Mouse (Mus musculus): ENCODE results near the gene Hba-a2. TPM values are rescaled to one million over a fixed set of nuclear protein-coding genes. Genes with fewer than 3 reads are reported as not detected.

Gene Hba-a2
- polyA plus RNA-seq, 1 experiment from 2014 or later = 6,905 TPM

- Histone ChIP-seq H3K4me3 (ENCODE audit: low read length) (no peak overlapping the region), H3K27me3 (ENCODE audit: control insufficient read depth, insufficient read depth, low read length) (no peaks in the 10 kb centered on the region), H3K36me3 (ENCODE audit: control insufficient read depth, insufficient read depth, low read length) (peaks cover 9% of the 10 kb centered on the region), H3K9ac (ENCODE audit: low read depth, low read length) (no peak overlapping the region), H3K4me1 (ENCODE audit: control insufficient read depth, insufficient read depth, low read length) (0 out of 2 replicates have a peak, but pooled peaks cover 7% of the 10 kb centered on the region), H3K9me3 (ENCODE audit: control insufficient read depth, low read length) (no peaks in the 10 kb centered on the region), H3K4me2 (replicated peaks; ENCODE audit: low read depth, low read length) (no peak overlapping the region), H3K27ac (ENCODE audit: low read depth, low read length) (no peak overlapping the region)
- no peak for ATAC-seq (ENCODE audit: low FRiP score, low TSS enrichment)
- 87% methylated on average over 3 of the region's 3 CpGs for WGBS
These were observed 31.1 kb upstream of the Hba-a2 start for GRCm38 (mm10) chr11:32265117-32265738.

DNA sequence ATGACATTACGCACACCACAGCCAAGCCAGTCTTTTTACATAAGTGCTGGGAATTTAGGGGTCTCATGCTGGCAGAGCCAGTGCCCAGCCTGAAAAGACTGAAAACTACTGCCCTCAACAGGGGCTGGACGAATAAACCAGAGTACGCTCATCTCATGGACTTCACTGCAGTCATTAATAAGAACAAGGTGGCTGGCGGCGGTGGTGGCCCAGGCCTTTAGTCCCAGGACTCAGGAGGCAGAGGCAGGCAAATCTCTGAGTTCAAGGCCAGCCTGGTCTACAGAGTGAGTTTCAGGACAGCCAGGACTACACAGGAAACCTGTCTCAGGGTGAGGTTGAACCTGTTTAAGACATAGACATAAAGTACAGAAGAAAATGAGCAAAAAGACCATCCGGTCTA lies 30.1 kb upstream of the Hba-a2 start:
- no peaks in the 10 kb centered on the region for H3K9me3 ChIP-seq (ENCODE audit: control insufficient read depth, low read length)
- no peak for ATAC-seq (ENCODE audit: low FRiP score, low TSS enrichment)
- no peak overlapping the region for H3K27ac ChIP-seq (ENCODE audit: low read depth, low read length)
- no peaks in the 10 kb centered on the region for H3K36me3 ChIP-seq (ENCODE audit: control insufficient read depth, insufficient read depth, low read length)
- WGBS = 93% methylated on average over 6 of the region's 6 CpGs
- H3K4me1 ChIP-seq (ENCODE audit: control insufficient read depth, insufficient read depth, low read length) = 0 out of 2 replicates have a peak, but pooled peaks cover 7% of the 10 kb centered on the region
- H3K4me2 ChIP-seq (replicated peaks; ENCODE audit: low read depth, low read length) = no peak overlapping the region
- no peaks in the 10 kb centered on the region for H3K27me3 ChIP-seq (ENCODE audit: control insufficient read depth, insufficient read depth, low read length)
- no peak overlapping the region for H3K9ac ChIP-seq (ENCODE audit: low read depth, low read length)
- no peak overlapping the region for H3K4me3 ChIP-seq (ENCODE audit: low read length)

DNA sequence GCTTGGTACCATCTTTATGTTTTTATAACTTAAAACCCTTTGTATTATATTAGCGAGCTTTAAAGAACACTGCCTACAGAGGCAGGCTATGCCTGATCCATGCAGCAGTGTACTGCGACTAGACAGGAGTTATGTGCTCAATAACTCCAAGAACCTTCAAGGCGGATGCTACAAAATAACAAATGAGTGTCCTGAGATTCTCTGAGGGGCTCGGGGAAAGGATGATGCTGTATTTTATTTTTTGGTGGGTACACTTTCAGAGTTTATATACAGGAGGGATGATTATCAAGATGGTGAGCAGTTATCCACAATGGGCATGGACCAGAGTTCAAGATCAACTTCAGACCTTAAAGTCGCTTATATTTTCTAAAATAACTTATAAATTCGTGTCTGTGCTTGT lies 29.5 kb upstream of the Hba-a2 start:
- Histone ChIP-seq H3K4me2 (replicated peaks; ENCODE audit: low read depth, low read length) (peak overlapping the region; percentile 62), H3K4me1 (ENCODE audit: control insufficient read depth, insufficient read depth, low read length) (0 out of 2 replicates have a peak, but pooled peaks cover 7% of the 10 kb centered on the region), H3K27ac (ENCODE audit: low read depth, low read length) (peak overlapping the region; percentile 84), H3K36me3 (ENCODE audit: control insufficient read depth, insufficient read depth, low read length) (no peaks in the 10 kb centered on the region), H3K9me3 (ENCODE audit: control insufficient read depth, low read length) (no peaks in the 10 kb centered on the region), H3K27me3 (ENCODE audit: control insufficient read depth, insufficient read depth, low read length) (0 out of 2 replicates have a peak, but pooled peaks cover 2% of the 10 kb centered on the region), H3K9ac (ENCODE audit: low read depth, low read length) (peak overlapping the region; percentile 81), H3K4me3 (ENCODE audit: low read length) (peak overlapping the region; percentile 61)
- no peak for ATAC-seq (ENCODE audit: low FRiP score, low TSS enrichment)
- whole genome bisulfite sequencing = 24% methylated on average over 6 of the region's 6 CpGs

DNA sequence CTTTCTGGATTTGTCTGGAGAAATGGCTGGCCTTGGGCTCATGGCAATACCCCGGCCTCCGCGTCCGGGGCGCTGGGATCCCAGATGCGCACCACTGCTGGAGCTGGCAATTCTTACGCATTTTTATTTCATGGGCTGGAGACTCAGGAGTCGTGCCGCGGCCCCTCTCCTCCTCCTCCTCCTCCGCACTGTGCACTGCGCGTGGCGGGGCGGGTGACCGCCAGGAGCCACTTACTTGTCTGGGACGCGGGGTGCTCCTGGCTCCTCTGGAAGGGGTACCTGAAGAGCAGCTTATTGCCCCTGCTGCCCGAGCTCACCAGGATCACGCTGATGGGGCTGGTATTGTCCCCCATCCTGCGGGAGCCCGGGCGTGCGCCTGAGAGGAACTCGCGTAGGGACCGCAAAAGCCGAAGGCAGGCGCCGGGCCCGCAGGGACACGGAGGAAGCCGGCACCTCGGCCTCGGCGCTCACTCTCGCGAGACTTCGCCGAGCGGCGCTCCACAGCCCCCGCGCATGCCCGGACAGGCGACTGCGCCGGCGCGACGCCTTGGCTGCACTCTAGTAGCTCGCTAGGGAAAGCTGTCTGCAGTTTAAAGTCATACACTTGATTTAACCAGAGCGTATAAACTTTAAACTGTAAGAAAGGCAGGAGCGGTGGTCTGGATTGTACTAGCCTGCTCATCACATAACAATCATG lies 29.0 kb upstream of the Hba-a2 start, which contains the start of gene Nprl3:
Gene Nprl3 (minus strand): TSS at position 520 of the 697 bp plus-strand sequence.
- Histone ChIP-seq H3K9me3 (ENCODE audit: control insufficient read depth, low read length) (no peaks in the 10 kb centered on the region), H3K4me3 (ENCODE audit: low read length) (peak within 1 kb of the TSS; percentile 61), H3K36me3 (ENCODE audit: control insufficient read depth, insufficient read depth, low read length) (no peaks in the 10 kb centered on the region), H3K4me1 (ENCODE audit: control insufficient read depth, insufficient read depth, low read length) (0 out of 2 replicates have a peak, but pooled peaks cover 7% of the 10 kb centered on the region), H3K27ac (ENCODE audit: low read depth, low read length) (peak within 1 kb of the TSS; percentile 84), H3K4me2 (replicated peaks; ENCODE audit: low read depth, low read length) (peak within 1 kb of the TSS; percentile 62), H3K9ac (ENCODE audit: low read depth, low read length) (peak within 1 kb of the TSS; percentile 81), H3K27me3 (ENCODE audit: control insufficient read depth, insufficient read depth, low read length) (0 out of 2 replicates have a peak, but pooled peaks cover 2% of the 10 kb centered on the region)
- WGBS = under 1% methylated on average over 54 of the region's 54 CpGs
- ATAC-seq (ENCODE audit: low FRiP score, low TSS enrichment) = peak; percentile 99

DNA sequence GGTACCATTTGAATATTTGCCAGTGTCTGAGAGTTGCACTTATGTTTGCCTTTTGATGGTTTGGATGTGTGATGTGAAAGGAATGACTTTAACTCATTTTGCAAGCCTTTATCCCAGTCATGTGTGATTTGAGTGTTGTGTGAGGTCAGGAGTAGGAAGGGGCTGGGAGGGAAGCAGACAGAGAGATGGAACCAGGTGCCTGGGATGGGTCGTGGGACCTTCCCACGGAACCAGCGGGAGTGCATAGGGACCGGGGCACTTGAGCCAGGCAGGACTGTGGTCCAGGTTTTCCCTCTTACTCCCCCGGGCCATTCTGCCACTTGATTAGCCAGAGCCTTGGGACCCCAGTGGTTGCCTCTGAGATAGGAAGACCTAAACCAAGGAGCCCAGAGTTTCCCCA lies 28.3 kb upstream of the Hba-a2 start:
- Histone ChIP-seq H3K4me3 (ENCODE audit: low read length) (peak overlapping the region; percentile 61), H3K9ac (ENCODE audit: low read depth, low read length) (peak overlapping the region; percentile 81), H3K27ac (ENCODE audit: low read depth, low read length) (peak overlapping the region; percentile 84), H3K36me3 (ENCODE audit: control insufficient read depth, insufficient read depth, low read length) (no peaks in the 10 kb centered on the region), H3K27me3 (ENCODE audit: control insufficient read depth, insufficient read depth, low read length) (0 out of 2 replicates have a peak, but pooled peaks cover 2% of the 10 kb centered on the region), H3K4me1 (ENCODE audit: control insufficient read depth, insufficient read depth, low read length) (0 out of 2 replicates have a peak, but pooled peaks cover 7% of the 10 kb centered on the region), H3K9me3 (ENCODE audit: control insufficient read depth, low read length) (no peaks in the 10 kb centered on the region), H3K4me2 (replicated peaks; ENCODE audit: low read depth, low read length) (peak overlapping the region; percentile 62)
- WGBS = 28% methylated on average over 5 of the region's 5 CpGs
- ATAC-seq (ENCODE audit: low FRiP score, low TSS enrichment) = peak; percentile 7; the same call in 1 of the 2 replicates

DNA sequence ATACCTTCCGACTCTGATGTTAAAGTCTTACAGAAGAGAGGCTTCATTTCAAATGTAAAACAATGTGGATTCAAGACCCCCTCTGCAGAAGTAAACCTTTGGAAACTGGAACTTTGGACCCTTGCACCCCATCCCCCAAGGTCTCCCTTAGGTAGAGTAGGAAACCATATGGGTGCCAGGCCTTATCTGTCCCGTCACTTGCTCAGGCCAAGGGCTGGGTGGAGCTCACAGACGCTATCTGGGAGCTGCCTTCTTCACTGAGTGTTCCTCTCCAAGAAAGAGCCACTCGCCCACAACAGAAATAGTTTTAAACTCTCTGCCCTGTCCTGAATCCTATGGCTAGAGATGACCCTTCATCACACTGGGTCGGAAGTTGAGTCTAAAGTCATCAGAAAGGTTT lies 27.3 kb upstream of the Hba-a2 start:
- Histone ChIP-seq H3K4me1 (ENCODE audit: control insufficient read depth, insufficient read depth, low read length) (0 out of 2 replicates have a peak, but pooled peaks cover 7% of the 10 kb centered on the region), H3K36me3 (ENCODE audit: control insufficient read depth, insufficient read depth, low read length) (no peaks in the 10 kb centered on the region), H3K4me3 (ENCODE audit: low read length) (no peak overlapping the region), H3K4me2 (replicated peaks; ENCODE audit: low read depth, low read length) (no peak overlapping the region), H3K9ac (ENCODE audit: low read depth, low read length) (no peak overlapping the region), H3K9me3 (ENCODE audit: control insufficient read depth, low read length) (no peaks in the 10 kb centered on the region), H3K27me3 (ENCODE audit: control insufficient read depth, insufficient read depth, low read length) (0 out of 2 replicates have a peak, but pooled peaks cover 2% of the 10 kb centered on the region), H3K27ac (ENCODE audit: low read depth, low read length) (no peak overlapping the region)
- no peak for ATAC-seq (ENCODE audit: low FRiP score, low TSS enrichment)
- 89% methylated on average over 5 of the region's 5 CpGs for WGBS

DNA sequence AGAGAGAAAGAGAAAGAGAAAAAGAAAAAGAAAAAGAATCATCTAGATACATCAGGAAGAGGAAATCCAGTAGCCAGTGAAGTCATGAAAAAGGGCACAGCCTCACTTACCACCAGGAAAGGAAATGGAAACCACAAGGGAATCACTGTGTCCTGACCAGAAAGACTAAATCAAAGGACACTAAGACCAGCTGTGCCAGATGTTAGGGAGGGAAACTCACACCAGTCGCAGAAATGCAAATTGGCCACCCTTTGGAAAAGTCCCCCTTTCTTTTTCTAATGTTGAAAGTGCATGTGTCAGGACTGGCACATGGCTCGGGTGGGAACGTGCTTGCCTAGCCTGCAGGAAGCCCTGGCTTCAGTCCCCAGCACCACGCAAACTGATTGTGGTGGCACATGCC lies 25.1 kb upstream of the Hba-a2 start:
- Histone ChIP-seq H3K4me2 (replicated peaks; ENCODE audit: low read depth, low read length) (no peak overlapping the region), H3K9me3 (ENCODE audit: control insufficient read depth, low read length) (no peaks in the 10 kb centered on the region), H3K4me1 (ENCODE audit: control insufficient read depth, insufficient read depth, low read length) (0 out of 2 replicates have a peak, but pooled peaks cover 7% of the 10 kb centered on the region), H3K9ac (ENCODE audit: low read depth, low read length) (no peak overlapping the region), H3K4me3 (ENCODE audit: low read length) (no peak overlapping the region), H3K27me3 (ENCODE audit: control insufficient read depth, insufficient read depth, low read length) (0 out of 2 replicates have a peak, but pooled peaks cover 2% of the 10 kb centered on the region), H3K27ac (ENCODE audit: low read depth, low read length) (no peak overlapping the region), H3K36me3 (ENCODE audit: control insufficient read depth, insufficient read depth, low read length) (no peaks in the 10 kb centered on the region)
- WGBS = 41% methylated on average over 4 of the region's 4 CpGs
- ATAC-seq (ENCODE audit: low FRiP score, low TSS enrichment) = no peak

DNA sequence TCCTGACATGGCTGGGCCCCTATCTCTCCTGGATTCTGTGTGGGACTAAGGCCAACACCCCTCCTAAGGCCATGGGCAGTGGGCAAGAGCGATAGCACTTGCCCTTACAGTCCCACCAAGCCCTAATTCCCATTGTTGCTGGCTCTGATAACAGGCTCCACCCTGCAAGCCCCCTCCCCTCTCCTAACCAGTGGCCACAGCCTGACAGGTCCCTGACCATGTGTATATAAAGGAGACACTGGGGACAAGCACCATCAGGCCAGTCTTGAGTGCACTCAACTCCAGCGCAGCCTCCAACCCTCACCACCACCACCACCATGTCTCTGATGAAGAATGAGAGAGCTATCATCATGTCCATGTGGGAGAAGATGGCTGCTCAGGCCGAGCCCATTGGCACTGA lies 19.9 kb upstream of the Hba-a2 start, which contains the start of gene Hba-x:
Gene Hba-x (plus strand): TSS at position 54 of the 400 bp plus-strand sequence.
- Histone ChIP-seq H3K27ac (ENCODE audit: low read depth, low read length) (no peak within 1 kb of the TSS), H3K9ac (ENCODE audit: low read depth, low read length) (no peak within 1 kb of the TSS), H3K4me2 (replicated peaks; ENCODE audit: low read depth, low read length) (no peak within 1 kb of the TSS), H3K4me1 (ENCODE audit: control insufficient read depth, insufficient read depth, low read length) (no peaks in the 10 kb centered on the region), H3K27me3 (ENCODE audit: control insufficient read depth, insufficient read depth, low read length) (peaks cover 4% of the 10 kb centered on the region; the same call in 1 of the 2 replicates), H3K36me3 (ENCODE audit: control insufficient read depth, insufficient read depth, low read length) (no peaks in the 10 kb centered on the region), H3K4me3 (ENCODE audit: low read length) (no peak within 1 kb of the TSS), H3K9me3 (ENCODE audit: control insufficient read depth, low read length) (no peaks in the 10 kb centered on the region)
- no peak for ATAC-seq (ENCODE audit: low FRiP score, low TSS enrichment)
- 70% methylated on average over 3 of the region's 3 CpGs for WGBS

Measured in kidney, embryonic 14.5 days (tissue).